20 mouse cellular contexts compared by ENCODE assay signal in the genomic region with DNA sequence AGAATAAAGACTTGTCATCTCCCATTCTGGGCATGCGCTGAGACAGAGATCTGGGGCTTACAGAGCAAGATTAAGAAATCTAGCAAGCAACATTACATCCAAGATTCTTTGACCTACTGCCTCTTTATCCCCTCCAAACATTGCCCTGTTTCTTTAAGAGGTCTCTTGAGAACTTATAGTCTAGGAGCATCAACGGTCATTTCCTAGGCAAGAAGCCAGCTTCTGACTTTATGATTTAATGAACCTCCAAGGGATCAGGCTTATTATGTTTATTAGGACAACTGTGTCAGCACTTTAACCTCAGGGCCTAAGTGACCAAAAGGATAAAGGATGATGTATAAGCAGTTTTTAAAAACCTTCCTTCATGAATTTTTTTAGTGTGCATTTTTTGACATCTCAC.
DNase-seq lines count a peak whose midpoint lies in the region; ATAC-seq and TF ChIP-seq lines count a peak whose summit lies in the region.
"Had no signal": no experiment of that assay in that cellular context is flagged by ENCODE, and none has a peak within 500 bp of the region (broad histone marks: within the 10 kb centered on the region; RNA-seq: fewer than 3 reads in every experiment).

No protein-coding gene starts in this region.

- no peaks in the 10 kb centered on the region for H3K36me3 ChIP-seq in forebrain, postnatal 0 days (ENCODE audit: insufficient read depth)
- H3K36me3 ChIP-seq in forebrain, embryonic 12.5 days (replicated peaks): no peaks in the 10 kb centered on the region
- no peaks in the 10 kb centered on the region for H3K36me3 ChIP-seq in kidney, embryonic 15.5 days
- no peaks in the 10 kb centered on the region for H3K36me3 ChIP-seq in neural tube, embryonic 13.5 days
- H3K36me3 ChIP-seq: heart, embryonic 15.5 days; limb, embryonic 15.5 days; liver, embryonic 15.5 days had no signal

- ATAC-seq in forebrain, postnatal 0 days: no peak
- ATAC-seq in forebrain, embryonic 12.5 days (ENCODE audit: low FRiP score): no peak
- no peak for ATAC-seq in kidney, embryonic 15.5 days (replicated peaks; ENCODE audit: low FRiP score)
- no peak for ATAC-seq in neural tube, embryonic 13.5 days (ENCODE audit: low read depth)
- ATAC-seq: forebrain, embryonic 14.5 days had no signal

- H3K4me1 ChIP-seq in forebrain, postnatal 0 days (ENCODE audit: insufficient read depth): 0 out of 2 replicates have a peak, but pooled peaks cover 4% of the 10 kb centered on the region
- H3K4me1 ChIP-seq in forebrain, embryonic 12.5 days: no peaks in the 10 kb centered on the region
- H3K4me1 ChIP-seq in kidney, embryonic 15.5 days: peaks cover 5% of the 10 kb centered on the region; the same call in 1 of the 2 replicates
- peaks cover 17% of the 10 kb centered on the region for H3K4me1 ChIP-seq in neural tube, embryonic 13.5 days (replicated peaks)
- H3K4me1 ChIP-seq: liver, embryonic 15.5 days had no signal

- no peak overlapping the region for H3K9ac ChIP-seq in forebrain, postnatal 0 days
- H3K9ac ChIP-seq in forebrain, embryonic 12.5 days: no peak overlapping the region
- no peak overlapping the region for H3K9ac ChIP-seq in kidney, embryonic 15.5 days
- no peak overlapping the region for H3K9ac ChIP-seq in neural tube, embryonic 13.5 days
- H3K9ac ChIP-seq: heart, embryonic 15.5 days; limb, embryonic 15.5 days; liver, embryonic 15.5 days had no signal

- peak; percentile 5 for DNase-seq in forebrain, postnatal 0 days
- DNase-seq in kidney, postnatal 10 days: peak; percentile 44
- no peak for DNase-seq in neural tube, embryonic 10.5 days (ENCODE audit: extremely low spot score, low spot score)
- no peak for DNase-seq in layer of hippocampus, adult 18-20 months (ENCODE audit: low spot score in 2 of 2)
- DNase-seq: cerebellum, postnatal 36 days; gastrocnemius, postnatal 25 days; heart, adult 2 months; heart, postnatal 4 days; lung, postnatal 14 days; right cerebral cortex, postnatal 4 days; thymus, adult 2 months had no signal

- 53% methylated on average over 2 of the region's 2 CpGs for WGBS in forebrain, postnatal 0 days
- 78% methylated on average over 2 of the region's 2 CpGs for WGBS in forebrain, embryonic 12.5 days
- WGBS in kidney, embryonic 15.5 days: 45% methylated on average over 2 of the region's 2 CpGs
- WGBS in neural tube, embryonic 13.5 days: 55% methylated on average over 2 of the region's 2 CpGs

- no peak overlapping the region for H3K4me3 ChIP-seq in forebrain, postnatal 0 days (ENCODE audit: low read depth, low read length)
- H3K4me3 ChIP-seq in forebrain, embryonic 12.5 days (replicated peaks): no peak overlapping the region
- no peak overlapping the region for H3K4me3 ChIP-seq in kidney, embryonic 15.5 days (replicated peaks)
- H3K4me3 ChIP-seq in neural tube, embryonic 13.5 days: no peak overlapping the region
- H3K4me3 ChIP-seq: erythroblast, embryonic 14.5 days; heart, adult 2 months; heart, embryonic 15.5 days; limb, embryonic 15.5 days; liver, embryonic 15.5 days; megakaryocyte, embryonic 14.5 days had no signal

- H3K27me3 ChIP-seq in forebrain, postnatal 0 days (ENCODE audit: insufficient read depth, low read length): no peaks in the 10 kb centered on the region
- H3K27me3 ChIP-seq in forebrain, embryonic 12.5 days: no peaks in the 10 kb centered on the region
- H3K27me3 ChIP-seq in kidney, embryonic 15.5 days: no peaks in the 10 kb centered on the region
- no peaks in the 10 kb centered on the region for H3K27me3 ChIP-seq in neural tube, embryonic 13.5 days
- H3K27me3 ChIP-seq: heart, embryonic 15.5 days; limb, embryonic 15.5 days; liver, embryonic 15.5 days; megakaryocyte, embryonic 14.5 days had no signal

- TF ChIP-seq CTCF in forebrain, postnatal 0 days (IDR thresholded peaks at IDR 0.05; ENCODE audit: low read depth): no peak

- no peaks in the 10 kb centered on the region for H3K9me3 ChIP-seq in forebrain, postnatal 0 days (ENCODE audit: low read length)
- no peaks in the 10 kb centered on the region for H3K9me3 ChIP-seq in forebrain, embryonic 12.5 days
- H3K9me3 ChIP-seq in kidney, embryonic 15.5 days (replicated peaks): no peaks in the 10 kb centered on the region
- no peaks in the 10 kb centered on the region for H3K9me3 ChIP-seq in neural tube, embryonic 13.5 days
- H3K9me3 ChIP-seq: heart, embryonic 15.5 days; limb, embryonic 15.5 days; liver, embryonic 15.5 days; megakaryocyte, embryonic 14.5 days had no signal

- H3K27ac ChIP-seq in forebrain, postnatal 0 days (ENCODE audit: low read depth, low read length): no peak overlapping the region
- H3K27ac ChIP-seq in forebrain, embryonic 12.5 days: no peak overlapping the region
- H3K27ac ChIP-seq in kidney, embryonic 15.5 days: no peak overlapping the region
- peak overlapping the region; percentile 59; the same call in 1 of the 2 replicates for H3K27ac ChIP-seq in neural tube, embryonic 13.5 days (replicated peaks)
- H3K27ac ChIP-seq: heart, adult 2 months; heart, embryonic 15.5 days; limb, embryonic 15.5 days; liver, embryonic 15.5 days had no signal

- no peak overlapping the region for H3K4me2 ChIP-seq in forebrain, postnatal 0 days (ENCODE audit: low read depth)
- H3K4me2 ChIP-seq in forebrain, embryonic 12.5 days: no peak overlapping the region
- H3K4me2 ChIP-seq in kidney, embryonic 15.5 days: no peak overlapping the region
- no peak overlapping the region for H3K4me2 ChIP-seq in neural tube, embryonic 13.5 days
- H3K4me2 ChIP-seq: heart, embryonic 15.5 days; limb, embryonic 15.5 days; liver, embryonic 15.5 days had no signal

Comparison
In these comparisons a context has a peak if more than half of its experiments do, and no peak if none do; other contexts are left out.
1. DNase-seq: peak in forebrain, postnatal 0 days (single experiment) and kidney, postnatal 10 days (single experiment); none in neural tube, embryonic 10.5 days (single experiment) and layer of hippocampus, adult 18-20 months (0 of 2).